Mouse (Mus musculus) adrenal gland, postnatal 4 days (tissue): Measurements from ENCODE around the gene Tmcc3. TPM values are rescaled to one million over a fixed set of nuclear protein-coding genes. Genes with fewer than 3 reads are reported as not detected.
A peak's percentile ranks its signal among the peaks of the same experiment; 100 is the strongest.

Source experiments
- DNase-seq, 2 experiments: peaks; one replicate each; pipeline ENCODE4 v3.0.0; 2021 to 2022; ENCODE audit warnings: low spot score in 2 of 2, mixed read lengths in 2 of 2
- total RNA-seq, 2 experiments: library from RNA; stranded (reverse); gene quantifications; 2 replicates each; pipeline ENCODE4 v1.2.3; 2021

Tmcc3 gene
- total RNA-seq, 2 experiments from 2014 or later = 23.7 to 23.9 TPM

GRCm38 (mm10) chr10:94543956-94544355 lies 232.2 kb downstream of the Tmcc3 start:
- no peak for DNase-seq

GRCm38 (mm10) chr10:94544803-94545202 lies 233.1 kb downstream of the Tmcc3 start:
- no peak for DNase-seq

GRCm38 (mm10) chr10:94545259-94546019 lies 233.7 kb downstream of the Tmcc3 start:
- peak in 1 of 2 experiments; percentile 26 for DNase-seq

- DNase-seq = no peak
Observed at GRCm38 (mm10) chr10:94546617-94547016, 234.9 kb downstream of the Tmcc3 start.

- no peak for DNase-seq
Observed at GRCm38 (mm10) chr10:94549511-94550232, 237.9 kb downstream of the Tmcc3 start.

DNA sequence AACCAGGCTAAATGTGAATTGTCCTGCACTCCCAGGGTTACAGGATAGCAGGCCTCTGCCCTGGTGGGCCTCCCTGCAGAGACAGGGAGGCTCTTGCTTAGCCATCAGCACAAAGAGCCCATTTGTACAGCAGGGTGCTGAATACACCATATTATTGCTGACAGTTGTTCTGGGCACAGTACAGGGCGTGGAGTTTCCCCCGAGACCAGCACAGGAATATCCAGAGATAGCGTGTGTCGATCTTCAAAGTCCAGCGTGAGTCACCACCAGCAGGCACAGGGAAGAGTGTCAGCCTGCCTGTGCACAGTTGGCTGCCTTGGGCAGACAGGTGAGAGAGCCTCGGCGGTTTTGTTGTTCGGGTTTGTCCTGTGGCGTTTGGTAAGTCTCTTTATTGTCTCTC lies 238.9 kb downstream of the Tmcc3 start:
- DNase-seq = no peak

DNA sequence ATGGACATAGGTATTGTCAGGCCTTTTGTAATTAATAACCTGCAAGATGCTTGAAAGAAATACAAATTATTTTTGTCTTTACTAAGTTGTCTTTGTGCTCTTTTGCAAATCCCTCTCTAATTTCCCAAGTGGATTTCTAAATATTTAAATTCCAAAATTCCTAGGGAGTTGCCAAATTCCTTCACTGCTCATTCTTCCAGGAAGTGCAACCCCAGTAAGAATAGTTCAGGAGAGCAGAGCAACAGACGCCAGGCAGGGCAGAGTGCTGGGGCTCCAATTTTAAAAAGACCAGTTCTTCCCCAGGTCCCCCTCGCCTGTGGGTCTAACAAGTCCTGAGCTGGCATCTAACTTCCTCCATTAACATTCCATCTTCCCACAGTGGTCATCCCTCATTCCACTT lies 239.3 kb downstream of the Tmcc3 start:
- DNase-seq = no peak

DNA sequence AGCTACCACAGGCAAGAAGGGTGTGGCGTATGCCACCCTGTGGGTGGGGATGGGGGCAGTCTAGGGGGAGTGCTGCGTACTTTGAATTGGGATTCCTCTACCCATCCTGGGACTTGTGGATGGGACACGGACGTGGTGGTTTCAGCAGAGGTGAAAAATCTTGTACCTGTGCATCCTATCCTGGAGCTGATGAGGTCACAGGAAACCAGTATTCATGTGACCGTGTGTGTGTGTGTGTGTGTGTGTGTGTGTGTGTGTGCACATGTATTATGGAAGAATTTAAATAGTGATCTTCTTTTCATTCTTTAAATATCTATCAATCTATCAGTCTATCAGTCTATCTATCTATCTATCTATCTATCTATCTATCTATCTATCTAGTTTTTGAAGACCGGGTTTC lies 239.8 kb downstream of the Tmcc3 start:
- no peak for DNase-seq

GRCm38 (mm10) chr10:94551924-94552523 lies 240.3 kb downstream of the Tmcc3 start:
- no peak for DNase-seq

- no peak for DNase-seq
Observed at GRCm38 (mm10) chr10:94555394-94555793, 243.6 kb downstream of the Tmcc3 start.

DNA sequence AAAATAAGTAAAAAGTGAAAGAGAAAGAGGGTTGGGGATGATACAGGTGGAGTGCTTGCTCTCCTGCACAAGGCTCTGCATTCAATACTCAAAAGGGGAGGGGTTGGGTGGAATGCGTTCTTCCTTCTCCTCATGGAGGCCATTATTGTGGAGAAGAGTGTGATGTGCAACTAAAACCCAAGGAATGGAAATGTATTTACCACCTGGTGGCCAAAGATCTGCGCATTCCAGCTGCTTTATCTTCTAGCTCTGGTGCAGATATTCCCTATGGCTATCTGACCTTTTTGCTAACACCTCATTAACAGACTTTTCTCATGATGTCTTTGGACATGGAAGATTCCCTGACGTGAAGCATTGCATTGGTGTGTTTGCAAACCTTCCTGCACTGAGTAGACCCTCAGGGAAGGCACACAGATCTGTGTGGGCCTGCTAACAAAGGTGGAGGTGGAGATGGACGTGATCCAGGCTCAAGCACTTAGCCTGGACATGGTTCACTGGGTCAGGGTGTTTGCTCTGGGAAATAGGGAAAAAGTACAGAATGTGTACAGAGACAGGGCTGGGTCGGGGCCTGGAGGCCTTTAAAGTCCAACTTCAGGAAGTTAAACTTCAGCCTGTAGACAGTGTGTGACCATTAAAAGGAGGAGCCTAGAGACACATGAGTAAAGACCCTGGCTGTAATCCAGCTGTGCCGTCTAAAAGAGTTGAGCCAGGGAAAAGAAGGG lies 245.8 kb downstream of the Tmcc3 start:
- no peak for DNase-seq

DNA sequence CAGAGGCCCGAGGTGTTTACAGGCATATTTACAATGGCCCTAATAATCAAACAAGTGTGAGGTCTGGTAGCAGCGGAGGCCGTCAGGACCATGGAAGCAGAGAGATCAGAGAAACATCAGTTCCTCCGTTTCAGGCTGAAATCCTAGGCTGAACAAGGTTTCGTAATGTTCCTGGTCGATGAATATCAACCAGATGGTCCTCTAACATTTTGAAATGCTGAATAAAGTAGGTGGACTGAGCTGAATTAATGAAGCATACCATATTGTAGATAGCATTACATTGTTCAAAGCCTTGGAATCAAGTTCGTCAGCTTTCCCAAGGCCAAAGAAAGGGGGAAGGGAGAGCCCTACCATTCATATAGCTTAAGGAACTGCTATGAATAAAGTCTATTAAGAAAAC lies 247.1 kb downstream of the Tmcc3 start:
- no peak for DNase-seq

GRCm38 (mm10) chr10:94561351-94561750 lies 249.6 kb downstream of the Tmcc3 start:
- DNase-seq = no peak

GRCm38 (mm10) chr10:94562188-94562587 lies 250.4 kb downstream of the Tmcc3 start:
- DNase-seq = no peak

- no peak for DNase-seq
Observed at GRCm38 (mm10) chr10:94562991-94563390, 251.2 kb downstream of the Tmcc3 start.

DNA sequence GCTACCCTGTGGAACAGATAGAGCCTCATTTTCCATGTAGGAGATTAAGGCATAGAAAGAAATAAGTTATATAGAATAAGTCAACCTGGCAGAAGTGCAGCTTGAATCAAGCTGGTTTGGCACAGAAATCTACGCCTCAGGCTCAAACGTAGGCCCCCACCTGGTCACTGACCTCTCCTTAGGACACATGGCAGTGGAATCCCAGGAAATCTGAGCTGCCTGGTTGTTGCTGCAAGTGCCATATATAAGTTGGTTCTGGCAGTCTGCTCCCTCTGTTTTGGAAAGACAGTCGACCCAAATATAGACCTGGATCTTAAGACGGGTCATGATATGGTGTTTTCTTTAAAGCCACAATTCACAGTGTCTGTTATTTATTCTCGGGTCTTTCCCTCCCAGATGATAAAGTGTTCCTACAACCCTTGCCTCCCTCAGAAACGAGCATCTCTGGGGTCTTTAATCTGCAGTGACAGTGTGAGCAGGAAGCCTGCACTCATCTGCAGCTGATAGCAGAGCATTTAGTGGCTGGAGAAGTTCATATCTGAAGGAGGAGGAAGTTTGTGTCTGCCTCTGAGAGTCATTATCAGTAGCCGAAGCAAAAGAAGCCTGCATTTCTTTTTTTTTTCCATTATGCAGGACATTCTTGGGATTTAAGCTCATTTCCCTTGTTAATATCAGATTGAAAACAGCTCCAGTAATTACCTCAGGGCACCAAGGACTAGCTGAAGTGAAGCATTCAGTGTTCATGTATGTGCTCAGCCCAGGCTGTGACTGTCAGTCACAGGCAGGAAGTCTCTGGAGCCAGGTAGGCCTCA lies 253.9 kb downstream of the Tmcc3 start:
- DNase-seq = no peak

GRCm38 (mm10) chr10:94566222-94566868 lies 254.6 kb downstream of the Tmcc3 start:
- DNase-seq = no peak

DNA sequence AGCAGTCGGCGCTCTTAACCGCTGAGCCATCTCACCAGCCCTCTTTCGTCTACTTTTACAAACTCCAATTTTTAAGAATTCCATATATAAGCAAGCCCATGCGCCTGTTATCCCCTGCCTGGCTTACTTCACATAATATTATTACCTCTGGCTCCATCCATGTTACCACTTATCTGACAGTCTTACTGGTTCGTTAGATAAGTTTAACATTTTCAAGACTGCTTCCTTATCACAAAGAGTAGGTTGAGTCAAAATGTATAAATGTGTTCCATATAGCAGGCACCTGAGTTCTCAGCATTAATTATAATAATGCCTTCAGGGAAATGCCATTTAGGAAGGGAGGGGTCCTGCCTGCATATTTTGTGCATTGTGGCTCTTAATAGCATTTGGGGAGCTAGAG lies 255.5 kb downstream of the Tmcc3 start:
- no peak for DNase-seq

DNA sequence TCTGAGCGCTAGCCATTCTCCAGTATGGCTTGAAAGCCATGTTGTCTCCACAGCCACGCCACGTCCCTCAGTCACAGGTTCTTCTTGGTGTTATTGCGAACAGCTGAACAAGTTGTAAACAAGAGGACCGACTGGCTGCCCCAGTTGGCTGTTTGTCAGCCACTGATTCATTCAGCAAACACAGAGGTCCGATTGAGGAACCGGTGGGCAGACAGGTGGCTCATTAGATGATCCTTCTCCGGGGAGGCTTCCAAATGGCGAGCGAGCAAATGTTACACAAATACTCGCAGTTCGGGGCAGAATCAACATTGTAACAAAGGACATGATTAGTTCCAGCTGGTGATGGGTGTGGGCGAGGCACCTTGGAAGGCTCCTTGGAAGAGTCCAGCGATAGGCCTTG lies 256.2 kb downstream of the Tmcc3 start:
- no peak for DNase-seq

GRCm38 (mm10) chr10:94568867-94569266 lies 257.1 kb downstream of the Tmcc3 start:
- no peak for DNase-seq
